Mouse (Mus musculus): ENCODE measurements around the gene Nwd2. TPM values are rescaled to one million over a fixed set of nuclear protein-coding genes. Genes with fewer than 3 reads are reported as not detected.

The Nwd2 gene
- polyA plus RNA-seq, 1 experiment from 2014 or later: 4.6 TPM

- DNase-seq (ENCODE audit: low spot score): no peak
Measured at GRCm38 (mm10) chr5:63768220-63768619, 119.3 kb downstream of the Nwd2 start.

DNA sequence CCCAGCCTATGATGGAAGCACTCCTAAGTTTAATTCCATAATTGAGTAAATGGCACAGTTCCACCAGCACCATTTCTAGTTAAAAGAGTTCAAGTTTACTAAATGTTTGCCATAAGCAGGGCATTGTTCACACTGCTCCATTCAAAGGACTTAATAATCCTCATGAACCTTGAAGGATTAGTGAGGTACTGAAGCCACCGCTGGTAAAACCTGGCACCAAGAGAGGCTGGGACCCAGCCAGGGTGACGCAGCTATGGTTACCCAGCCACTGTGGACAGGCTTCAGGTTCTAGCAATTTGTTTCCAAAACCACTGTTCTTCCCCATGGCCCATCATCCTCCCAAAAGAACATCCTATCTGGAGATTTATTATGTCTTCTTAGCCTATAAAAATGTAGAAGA, 124.1 kb downstream of the Nwd2 start:
- no peak overlapping the region for H3K9ac ChIP-seq (ENCODE audit: low read depth, low read length)
- H3K4me3 ChIP-seq (ENCODE audit: low read depth, low read length): no peak overlapping the region
- H3K4me2 ChIP-seq (replicated peaks; ENCODE audit: low read depth, low read length): no peak overlapping the region
- H3K4me1 ChIP-seq (replicated peaks; ENCODE audit: control insufficient read depth, insufficient read depth, low read length): no peaks in the 10 kb centered on the region
- H3K36me3 ChIP-seq (ENCODE audit: control insufficient read depth, insufficient read depth, low read length): no peaks in the 10 kb centered on the region
- 85% methylated on average over 2 of the region's 2 CpGs for WGBS
- DNase-seq (ENCODE audit: low spot score): no peak
- H3K27me3 ChIP-seq (ENCODE audit: control insufficient read depth, insufficient read depth, low read length): no peaks in the 10 kb centered on the region
- H3K27ac ChIP-seq (ENCODE audit: low read depth, low read length): no peak overlapping the region
- ATAC-seq (ENCODE audit: low FRiP score): no peak
- H3K9me3 ChIP-seq (ENCODE audit: control insufficient read depth, low read length): no peaks in the 10 kb centered on the region

More at GRCm38 (mm10) chr5:63768220-63768619, 119.3 kb downstream of the Nwd2 start:
- H3K9me3 ChIP-seq (ENCODE audit: control insufficient read depth, low read length): no peaks in the 10 kb centered on the region
- H3K9ac ChIP-seq (ENCODE audit: low read depth, low read length): no peak overlapping the region
- H3K4me1 ChIP-seq (replicated peaks; ENCODE audit: control insufficient read depth, insufficient read depth, low read length): no peaks in the 10 kb centered on the region
- no peaks in the 10 kb centered on the region for H3K27me3 ChIP-seq (ENCODE audit: control insufficient read depth, insufficient read depth, low read length)
- H3K36me3 ChIP-seq (ENCODE audit: control insufficient read depth, insufficient read depth, low read length): no peaks in the 10 kb centered on the region
- no peak overlapping the region for H3K27ac ChIP-seq (ENCODE audit: low read depth, low read length)
- no peak overlapping the region for H3K4me2 ChIP-seq (replicated peaks; ENCODE audit: low read depth, low read length)
- ATAC-seq (ENCODE audit: low FRiP score): no peak
- no peak overlapping the region for H3K4me3 ChIP-seq (ENCODE audit: low read depth, low read length)
- 90% methylated on average over 4 of the region's 4 CpGs for WGBS

- Histone ChIP-seq H3K4me1 (replicated peaks; ENCODE audit: control insufficient read depth, insufficient read depth, low read length) (no peaks in the 10 kb centered on the region), H3K4me3 (ENCODE audit: low read depth, low read length) (no peak overlapping the region), H3K27me3 (ENCODE audit: control insufficient read depth, insufficient read depth, low read length) (no peaks in the 10 kb centered on the region), H3K9ac (ENCODE audit: low read depth, low read length) (no peak overlapping the region), H3K9me3 (ENCODE audit: control insufficient read depth, low read length) (no peaks in the 10 kb centered on the region), H3K4me2 (replicated peaks; ENCODE audit: low read depth, low read length) (no peak overlapping the region), H3K27ac (ENCODE audit: low read depth, low read length) (no peak overlapping the region), H3K36me3 (ENCODE audit: control insufficient read depth, insufficient read depth, low read length) (no peaks in the 10 kb centered on the region)
- 57% methylated on average over 1 of the region's 1 CpGs for WGBS
- DNase-seq (ENCODE audit: low spot score) (no peak), ATAC-seq (ENCODE audit: low FRiP score) (no peak)
Measured at GRCm38 (mm10) chr5:63773603-63774002, 124.7 kb downstream of the Nwd2 start.

GRCm38 (mm10) chr5:63788156-63788826, 139.4 kb downstream of the Nwd2 start:
- Histone ChIP-seq H3K27me3 (ENCODE audit: control insufficient read depth, insufficient read depth, low read length) (no peaks in the 10 kb centered on the region), H3K27ac (ENCODE audit: low read depth, low read length) (no peak overlapping the region), H3K36me3 (ENCODE audit: control insufficient read depth, insufficient read depth, low read length) (no peaks in the 10 kb centered on the region), H3K4me1 (replicated peaks; ENCODE audit: control insufficient read depth, insufficient read depth, low read length) (no peaks in the 10 kb centered on the region), H3K4me3 (ENCODE audit: low read depth, low read length) (no peak overlapping the region), H3K4me2 (replicated peaks; ENCODE audit: low read depth, low read length) (no peak overlapping the region), H3K9me3 (ENCODE audit: control insufficient read depth, low read length) (no peaks in the 10 kb centered on the region), H3K9ac (ENCODE audit: low read depth, low read length) (no peak overlapping the region)
- WGBS: 91% methylated on average over 10 of the region's 10 CpGs
- ATAC-seq (ENCODE audit: low FRiP score): no peak
- DNase-seq (ENCODE audit: low spot score): no peak

DNA sequence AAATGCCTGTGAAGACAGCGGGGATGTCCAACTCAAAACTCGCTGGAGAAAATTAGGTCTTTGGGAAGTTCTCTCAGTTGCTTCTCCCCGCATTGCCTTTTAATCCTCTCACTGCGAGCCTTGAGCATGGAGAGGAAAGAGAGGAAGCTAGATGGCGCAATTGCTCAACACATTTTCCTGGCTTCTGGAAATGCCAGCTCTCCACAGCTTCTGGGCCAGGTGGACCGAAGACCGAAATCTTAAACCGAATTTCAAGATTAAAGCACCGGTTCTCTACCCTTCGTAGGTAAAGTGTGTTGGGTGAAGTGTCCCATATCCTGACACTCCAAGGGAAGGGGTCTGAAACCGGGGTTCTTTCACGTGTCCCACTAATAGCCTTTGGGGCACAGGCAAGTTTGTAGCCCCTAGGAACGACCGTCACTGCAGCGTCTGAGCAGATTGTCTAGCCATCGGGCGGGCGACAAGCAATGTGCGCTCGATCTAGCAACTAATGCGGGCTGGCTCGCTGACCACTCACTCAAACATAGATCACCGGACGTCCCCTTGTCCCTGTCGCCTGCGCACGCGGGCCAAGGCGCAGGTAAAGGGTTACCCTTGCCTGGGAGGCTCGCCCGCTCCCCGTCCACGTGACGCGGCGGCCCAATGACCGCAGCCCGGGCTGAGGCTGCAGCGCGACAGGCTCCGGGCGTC, 163.1 kb downstream of the Nwd2 start, which contains the start of gene 0610040J01Rik:
Gene 0610040J01Rik (plus strand): TSS at position 545 of the 690 bp plus-strand sequence.
- WGBS: 3% methylated on average over 42 of the region's 42 CpGs
- Histone ChIP-seq H3K9ac (ENCODE audit: low read depth, low read length) (peak within 1 kb of the TSS; percentile 38), H3K9me3 (ENCODE audit: control insufficient read depth, low read length) (no peaks in the 10 kb centered on the region), H3K4me2 (replicated peaks; ENCODE audit: low read depth, low read length) (peak within 1 kb of the TSS; percentile 92), H3K4me1 (replicated peaks; ENCODE audit: control insufficient read depth, insufficient read depth, low read length) (no peaks in the 10 kb centered on the region), H3K27ac (ENCODE audit: low read depth, low read length) (no peak within 1 kb of the TSS), H3K27me3 (ENCODE audit: control insufficient read depth, insufficient read depth, low read length) (peaks cover 9% of the 10 kb centered on the region), H3K36me3 (ENCODE audit: control insufficient read depth, insufficient read depth, low read length) (no peaks in the 10 kb centered on the region), H3K4me3 (ENCODE audit: low read depth, low read length) (peak within 1 kb of the TSS; percentile 47)
- ATAC-seq (ENCODE audit: low FRiP score) (peak; percentile 94), DNase-seq (ENCODE audit: low spot score) (peak; percentile 78)

- Histone ChIP-seq H3K4me3 (ENCODE audit: low read depth, low read length) (peak overlapping the region; percentile 47), H3K27ac (ENCODE audit: low read depth, low read length) (no peak overlapping the region), H3K27me3 (ENCODE audit: control insufficient read depth, insufficient read depth, low read length) (peaks cover 9% of the 10 kb centered on the region), H3K4me2 (replicated peaks; ENCODE audit: low read depth, low read length) (peak overlapping the region; percentile 92), H3K36me3 (ENCODE audit: control insufficient read depth, insufficient read depth, low read length) (no peaks in the 10 kb centered on the region), H3K4me1 (replicated peaks; ENCODE audit: control insufficient read depth, insufficient read depth, low read length) (no peaks in the 10 kb centered on the region), H3K9ac (ENCODE audit: low read depth, low read length) (peak overlapping the region; percentile 38), H3K9me3 (ENCODE audit: control insufficient read depth, low read length) (no peaks in the 10 kb centered on the region)
- ATAC-seq (ENCODE audit: low FRiP score): no peak
- no peak for DNase-seq (ENCODE audit: low spot score)
- 2% methylated on average over 26 of the region's 26 CpGs for WGBS
Measured at GRCm38 (mm10) chr5:63812509-63812865, 163.6 kb downstream of the Nwd2 start.

GRCm38 (mm10) chr5:63816643-63817042, 167.7 kb downstream of the Nwd2 start:
- no peak overlapping the region for H3K9ac ChIP-seq (ENCODE audit: low read depth, low read length)
- H3K9me3 ChIP-seq (ENCODE audit: control insufficient read depth, low read length): no peaks in the 10 kb centered on the region
- DNase-seq (ENCODE audit: low spot score) (no peak), ATAC-seq (ENCODE audit: low FRiP score) (no peak)
- no peaks in the 10 kb centered on the region for H3K36me3 ChIP-seq (ENCODE audit: control insufficient read depth, insufficient read depth, low read length)
- 92% methylated on average over 7 of the region's 7 CpGs for WGBS
- H3K27ac ChIP-seq (ENCODE audit: low read depth, low read length): no peak overlapping the region
- H3K4me1 ChIP-seq (replicated peaks; ENCODE audit: control insufficient read depth, insufficient read depth, low read length): no peaks in the 10 kb centered on the region
- H3K4me2 ChIP-seq (replicated peaks; ENCODE audit: low read depth, low read length): no peak overlapping the region
- H3K4me3 ChIP-seq (ENCODE audit: low read depth, low read length): no peak overlapping the region
- H3K27me3 ChIP-seq (ENCODE audit: control insufficient read depth, insufficient read depth, low read length): peaks cover 9% of the 10 kb centered on the region

DNA sequence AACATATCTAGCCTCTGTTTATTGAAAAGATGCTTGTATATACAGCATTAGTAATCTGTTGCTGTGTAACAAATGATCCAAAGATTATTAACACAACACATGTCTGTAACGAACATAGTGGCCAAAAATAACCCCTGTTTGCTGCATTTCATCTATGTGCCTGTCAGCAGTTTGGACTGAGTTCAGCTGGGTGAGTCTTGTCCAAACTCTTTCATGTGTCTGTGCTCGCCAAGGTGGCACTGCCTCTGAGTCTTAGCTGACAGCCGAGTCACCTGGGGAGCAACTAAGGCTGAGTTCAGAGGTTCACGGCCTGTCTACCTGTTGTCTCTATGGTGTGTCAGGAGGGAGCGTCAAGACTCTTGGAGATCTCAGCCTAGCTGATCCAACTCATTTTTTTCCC, 168.4 kb downstream of the Nwd2 start:
- Histone ChIP-seq H3K4me1 (replicated peaks; ENCODE audit: control insufficient read depth, insufficient read depth, low read length) (no peaks in the 10 kb centered on the region), H3K4me3 (ENCODE audit: low read depth, low read length) (no peak overlapping the region), H3K27me3 (ENCODE audit: control insufficient read depth, insufficient read depth, low read length) (peaks cover 7% of the 10 kb centered on the region), H3K9ac (ENCODE audit: low read depth, low read length) (no peak overlapping the region), H3K27ac (ENCODE audit: low read depth, low read length) (no peak overlapping the region), H3K9me3 (ENCODE audit: control insufficient read depth, low read length) (no peaks in the 10 kb centered on the region), H3K36me3 (ENCODE audit: control insufficient read depth, insufficient read depth, low read length) (no peaks in the 10 kb centered on the region), H3K4me2 (replicated peaks; ENCODE audit: low read depth, low read length) (no peak overlapping the region)
- WGBS: 89% methylated on average over 5 of the region's 5 CpGs
- DNase-seq (ENCODE audit: low spot score) (no peak), ATAC-seq (ENCODE audit: low FRiP score) (no peak)

DNA sequence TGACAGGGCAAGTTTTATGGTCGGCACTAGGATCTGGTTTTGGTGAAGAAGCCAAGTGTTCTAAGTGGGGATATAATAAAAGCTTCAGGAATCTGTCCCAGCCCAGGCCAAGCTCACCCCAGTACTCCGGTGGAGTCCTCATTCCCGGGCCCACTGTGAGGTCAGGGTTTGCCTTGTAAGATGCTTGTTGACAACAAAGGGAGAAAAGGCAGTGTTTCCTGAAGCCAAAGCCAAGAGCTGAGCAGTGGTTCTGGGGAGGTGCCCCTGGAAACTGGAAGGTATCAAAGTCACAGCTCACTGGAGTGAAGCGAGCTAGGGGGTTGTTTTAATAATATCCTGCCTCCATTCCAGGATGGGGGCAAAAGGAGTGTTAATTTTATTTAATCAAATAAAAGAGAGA, 170.1 kb downstream of the Nwd2 start:
- no peak overlapping the region for H3K4me3 ChIP-seq (ENCODE audit: low read depth, low read length)
- ATAC-seq (ENCODE audit: low FRiP score) (no peak), DNase-seq (ENCODE audit: low spot score) (no peak)
- no peaks in the 10 kb centered on the region for H3K9me3 ChIP-seq (ENCODE audit: control insufficient read depth, low read length)
- H3K9ac ChIP-seq (ENCODE audit: low read depth, low read length): no peak overlapping the region
- H3K36me3 ChIP-seq (ENCODE audit: control insufficient read depth, insufficient read depth, low read length): no peaks in the 10 kb centered on the region
- WGBS: 71% methylated on average over 4 of the region's 4 CpGs
- no peaks in the 10 kb centered on the region for H3K4me1 ChIP-seq (replicated peaks; ENCODE audit: control insufficient read depth, insufficient read depth, low read length)
- no peak overlapping the region for H3K4me2 ChIP-seq (replicated peaks; ENCODE audit: low read depth, low read length)
- H3K27ac ChIP-seq (ENCODE audit: low read depth, low read length): no peak overlapping the region
- H3K27me3 ChIP-seq (ENCODE audit: control insufficient read depth, insufficient read depth, low read length): no peaks in the 10 kb centered on the region
